Mouse (Mus musculus) yolk sac, embryonic 10.5 days (tissue): Measurements from ENCODE around the gene Exoc5.
A peak's percentile ranks its signal among the peaks of the same experiment; 100 is the strongest.

ENCODE experiments used
- DNase-seq: peaks from one replicate; pipeline ENCODE4 v3.0.0-alpha.2; 2017; ENCODE audit warnings: low spot score

Exoc5 gene

GRCm38 (mm10) chr14:49007979-49008378 is 58.5 kb downstream of the Exoc5 start:
- DNase-seq: no peak

- no peak for DNase-seq
Observed at GRCm38 (mm10) chr14:49001655-49002054, 64.8 kb downstream of the Exoc5 start.

- DNase-seq: no peak
Observed at GRCm38 (mm10) chr14:48998795-48999194, 67.7 kb downstream of the Exoc5 start.

GRCm38 (mm10) chr14:48993861-48994260 is 72.6 kb downstream of the Exoc5 start:
- no peak for DNase-seq

GRCm38 (mm10) chr14:48992070-48992580 is 74.3 kb downstream of the Exoc5 start:
- DNase-seq: no peak

- DNase-seq: no peak
Observed at GRCm38 (mm10) chr14:48991144-48991522, 75.3 kb downstream of the Exoc5 start.

GRCm38 (mm10) chr14:48990471-48991143 is 75.8 kb downstream of the Exoc5 start:
- peak; percentile 16 for DNase-seq

GRCm38 (mm10) chr14:48989831-48990230 is 76.6 kb downstream of the Exoc5 start:
- DNase-seq: no peak

GRCm38 (mm10) chr14:48986231-48986630 is 80.2 kb downstream of the Exoc5 start:
- DNase-seq: no peak

- DNase-seq: no peak
Observed at GRCm38 (mm10) chr14:48985673-48986072, 80.8 kb downstream of the Exoc5 start.

GRCm38 (mm10) chr14:48978971-48979388 is 87.5 kb downstream of the Exoc5 start:
- DNase-seq: no peak

- no peak for DNase-seq
Observed at GRCm38 (mm10) chr14:48971546-48971945, 94.9 kb downstream of the Exoc5 start.

GRCm38 (mm10) chr14:48968670-48969069 is 97.8 kb downstream of the Exoc5 start:
- no peak for DNase-seq
